Mouse (Mus musculus): ENCODE results near the gene Irf2. TPM values are rescaled to one million over a fixed set of nuclear protein-coding genes. Genes with fewer than 3 reads are reported as not detected.

The Irf2 gene
- total RNA-seq, 2 experiments from 2014 or later, result 40.6 to 44.3 TPM

- intact Hi-C loops (cut with DNase I), result no loop called here
- no peak for DNase-seq (ENCODE audit: low spot score in 2 of 2)
These were observed 10.5 kb downstream of the Irf2 start for GRCm38 (mm10) chr8:46750000-46750399.

DNA sequence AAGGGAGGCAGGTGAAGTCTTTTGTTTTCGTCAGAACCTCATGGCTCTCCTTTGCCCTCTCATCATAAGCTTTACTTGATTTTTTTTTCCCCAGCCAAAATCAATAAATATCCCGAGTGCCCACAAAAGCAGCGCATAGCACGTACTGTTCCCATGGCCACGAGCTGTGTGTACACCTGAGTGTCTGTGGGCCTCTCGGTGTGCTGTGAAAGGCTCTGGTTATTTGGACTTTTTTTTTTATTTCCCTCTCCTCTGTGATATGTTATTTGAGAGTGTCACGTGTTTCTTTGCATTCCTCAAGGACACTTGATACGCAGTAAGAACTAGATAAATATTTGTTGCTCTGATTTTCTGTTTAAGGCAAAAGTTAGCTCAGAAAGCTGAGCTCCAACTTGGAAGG lies 11.0 kb downstream of the Irf2 start:
- intact Hi-C loops (cut with DNase I), result no loop called here
- DNase-seq (ENCODE audit: low spot score in 2 of 2), result no peak

DNA sequence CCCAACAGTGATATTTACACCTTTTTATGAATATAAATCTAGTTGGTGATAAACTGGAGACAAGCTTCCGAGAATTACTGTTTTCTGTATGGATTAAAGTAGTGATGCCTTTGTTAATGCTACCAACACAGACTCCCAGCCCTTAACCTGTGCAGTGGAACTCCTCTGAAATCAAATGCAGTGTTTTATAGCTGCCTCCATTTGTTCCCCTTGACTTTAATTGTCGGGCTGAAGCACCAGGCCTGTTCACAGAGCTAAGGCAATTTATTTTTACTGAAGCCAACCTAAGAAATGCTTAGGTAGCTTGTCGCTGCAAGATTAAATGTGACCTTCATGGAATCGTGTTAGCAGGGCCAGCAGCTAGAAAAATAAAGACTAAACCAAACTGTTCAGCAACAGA lies 11.6 kb downstream of the Irf2 start:
- DNase-seq (ENCODE audit: low spot score in 2 of 2), result no peak
- intact Hi-C loops (cut with DNase I), result no loop called here

GRCm38 (mm10) chr8:46752986-46753385 lies 13.5 kb downstream of the Irf2 start:
- DNase-seq (ENCODE audit: low spot score in 2 of 2), result no peak
- intact Hi-C loops (cut with DNase I), result no loop called here

DNA sequence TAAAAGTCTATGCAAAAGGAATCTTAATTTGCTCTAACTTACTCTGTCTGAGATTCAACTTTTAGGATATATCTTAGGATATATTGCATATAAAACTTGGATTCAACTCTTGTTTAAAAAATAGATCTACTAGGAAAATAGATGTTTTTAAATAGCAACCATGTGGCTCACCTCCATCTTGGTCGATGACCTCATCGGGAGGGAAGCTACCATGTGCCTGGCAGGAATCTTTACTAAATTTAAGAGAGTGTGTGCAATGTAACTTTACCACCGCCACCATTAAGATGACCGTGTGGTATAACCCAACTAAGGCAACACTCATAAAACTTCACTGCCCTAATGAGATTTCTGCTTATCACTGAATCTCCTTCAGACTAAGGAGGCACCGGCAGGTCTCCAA lies 14.8 kb downstream of the Irf2 start:
- intact Hi-C loops (cut with DNase I), result no loop called here

GRCm38 (mm10) chr8:46755731-46756333 lies 16.3 kb downstream of the Irf2 start:
- intact Hi-C loops (cut with DNase I), result no loop called here
- DNase-seq (ENCODE audit: low spot score in 2 of 2), result no peak

More for the DNA sequence above, 14.8 kb downstream of the Irf2 start:
- no peak for DNase-seq (ENCODE audit: low spot score in 2 of 2)

GRCm38 (mm10) chr8:46757613-46758012 lies 18.1 kb downstream of the Irf2 start:
- intact Hi-C loops (cut with DNase I), result no loop called here
- DNase-seq (ENCODE audit: low spot score in 2 of 2), result no peak

- intact Hi-C loops (cut with DNase I), result no loop called here
- DNase-seq (ENCODE audit: low spot score in 2 of 2), result no peak
These were observed 18.6 kb downstream of the Irf2 start for GRCm38 (mm10) chr8:46758131-46758530.

- intact Hi-C loops (cut with DNase I), result no loop called here
- DNase-seq (ENCODE audit: low spot score in 2 of 2), result no peak
These were observed 19.1 kb downstream of the Irf2 start for GRCm38 (mm10) chr8:46758676-46759075.

DNA sequence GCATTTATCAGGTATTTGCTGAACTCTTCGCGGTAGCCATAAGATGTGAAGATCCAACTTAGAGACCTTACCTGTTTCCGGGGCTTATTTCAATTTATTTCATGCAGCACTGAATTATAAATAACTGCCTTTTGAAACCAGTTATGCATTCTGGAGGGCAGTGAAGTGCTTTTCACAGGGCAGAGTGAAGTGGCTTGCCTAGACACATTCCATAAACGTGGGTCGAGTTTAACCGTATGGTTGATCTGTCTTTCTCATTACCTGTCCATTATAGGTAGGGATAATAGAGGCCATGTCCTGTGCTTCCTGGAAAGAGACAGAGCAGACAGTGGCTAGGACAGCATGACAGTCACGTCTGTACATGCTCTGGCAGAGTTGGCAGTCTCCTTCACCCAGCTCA lies 20.0 kb downstream of the Irf2 start:
- DNase-seq (ENCODE audit: low spot score in 2 of 2), result no peak
- intact Hi-C loops (cut with DNase I), result no loop called here

GRCm38 (mm10) chr8:46760701-46761100 lies 21.2 kb downstream of the Irf2 start:
- intact Hi-C loops (cut with DNase I), result no loop called here

GRCm38 (mm10) chr8:46761454-46761853 lies 21.9 kb downstream of the Irf2 start:
- intact Hi-C loops (cut with DNase I), result no loop called here
- DNase-seq (ENCODE audit: low spot score in 2 of 2), result no peak

More at GRCm38 (mm10) chr8:46760701-46761100, 21.2 kb downstream of the Irf2 start:
- DNase-seq (ENCODE audit: low spot score in 2 of 2), result no peak

- DNase-seq (ENCODE audit: low spot score in 2 of 2), result peak; percentile 47 to 74
- intact Hi-C loops (cut with DNase I), result no loop called here
These were observed 30.1 kb downstream of the Irf2 start for GRCm38 (mm10) chr8:46769408-46770180.

DNA sequence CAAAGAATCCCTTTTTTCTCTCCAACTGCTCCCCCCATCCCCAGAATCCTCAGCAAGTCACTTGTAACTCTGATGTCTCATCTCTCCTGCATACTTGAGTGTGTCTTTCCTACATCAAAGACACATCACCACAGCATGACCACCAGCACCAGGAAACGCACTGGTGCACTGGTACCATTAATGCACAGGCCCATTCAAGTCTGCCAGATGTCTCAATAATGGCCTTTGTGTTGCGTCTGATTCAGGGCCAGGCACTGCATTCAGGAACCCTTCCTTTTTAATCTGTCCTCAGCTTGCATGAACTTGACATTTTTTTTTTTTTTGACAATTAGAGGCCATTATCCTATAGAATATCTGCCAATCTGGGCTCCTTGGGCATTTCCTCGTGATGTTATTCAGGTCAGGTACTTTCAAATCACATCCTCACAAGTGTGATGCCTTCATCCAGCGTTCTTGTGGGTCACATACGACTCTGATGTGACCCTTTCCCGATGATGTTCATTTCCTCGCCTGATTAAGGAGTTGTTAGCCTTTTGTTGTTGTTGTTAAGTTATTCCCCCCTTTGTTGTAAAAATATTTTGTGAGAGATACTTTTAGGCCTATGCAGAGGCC lies 31.5 kb downstream of the Irf2 start:
- no peak for DNase-seq (ENCODE audit: low spot score in 2 of 2)
- intact Hi-C loops (cut with DNase I), result no loop called here

GRCm38 (mm10) chr8:46772801-46773200 lies 33.3 kb downstream of the Irf2 start:
- intact Hi-C loops (cut with DNase I), result no loop called here
- no peak for DNase-seq (ENCODE audit: low spot score in 2 of 2)

DNA sequence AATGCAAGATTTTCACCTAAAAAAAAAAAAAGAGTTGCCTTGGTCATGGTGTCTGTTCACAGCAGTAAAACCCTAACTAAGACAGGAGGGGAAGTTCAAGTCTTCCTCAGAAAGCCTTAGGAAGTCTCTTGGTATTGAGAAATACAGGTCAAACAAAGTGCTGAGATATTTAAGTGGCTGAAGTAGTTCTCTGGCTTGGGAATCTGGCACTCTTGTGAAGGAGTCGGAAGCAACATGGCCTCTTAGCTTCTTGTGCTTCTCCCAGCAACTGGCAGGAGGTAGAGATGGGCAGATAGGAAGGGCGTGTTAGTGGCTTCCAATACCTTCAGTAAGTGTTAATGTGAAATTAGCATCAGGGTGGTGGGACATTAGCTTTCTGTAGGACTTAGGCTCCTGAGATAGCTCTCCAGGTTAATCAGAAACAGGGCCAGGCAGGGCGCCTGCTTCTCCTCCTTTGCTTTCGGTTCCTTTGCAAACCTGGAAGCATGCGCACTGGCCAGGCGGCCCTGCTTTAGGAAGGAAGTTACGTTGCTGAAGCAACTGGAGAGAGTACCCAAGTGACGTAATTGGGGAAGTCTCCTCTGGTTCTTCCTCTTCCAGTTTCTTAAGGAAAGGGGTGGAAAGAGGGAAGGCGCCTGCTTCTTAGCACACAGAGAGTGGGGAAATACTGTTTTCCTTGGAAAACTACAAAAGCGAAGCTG lies 38.4 kb downstream of the Irf2 start:
- intact Hi-C loops (cut with DNase I), result no loop called here
- DNase-seq (ENCODE audit: low spot score in 2 of 2), result peak; percentile 28 to 41

- no peak for DNase-seq (ENCODE audit: low spot score in 2 of 2)
- intact Hi-C loops (cut with DNase I), result no loop called here
These were observed 41.6 kb downstream of the Irf2 start for GRCm38 (mm10) chr8:46781067-46781657.

GRCm38 (mm10) chr8:46782254-46782653 lies 42.7 kb downstream of the Irf2 start:
- no peak for DNase-seq (ENCODE audit: low spot score in 2 of 2)
- intact Hi-C loops (cut with DNase I), result no loop called here

DNA sequence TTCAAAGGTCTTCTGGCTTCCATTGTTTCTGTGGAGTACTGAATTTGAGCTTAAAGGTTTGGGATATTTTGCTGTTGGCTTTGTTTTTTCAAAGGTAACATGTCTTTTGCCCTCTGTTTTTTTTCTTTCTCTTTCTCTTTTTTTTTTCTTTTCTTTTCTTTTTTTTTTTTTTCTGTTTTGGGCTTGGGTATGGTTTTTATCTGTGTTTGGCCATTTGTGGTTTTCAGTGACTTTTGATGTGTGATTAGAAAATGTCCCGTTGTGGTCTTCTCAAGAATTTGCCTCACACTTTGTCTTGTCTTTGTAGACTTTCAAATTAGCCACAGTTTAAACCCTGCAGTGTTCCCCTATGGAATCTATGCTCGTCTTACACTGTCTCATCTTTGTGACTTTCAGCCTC lies 45.5 kb downstream of the Irf2 start:
- intact Hi-C loops (cut with DNase I), result no loop called here
- no peak for DNase-seq (ENCODE audit: low spot score in 2 of 2)

- DNase-seq (ENCODE audit: low spot score in 2 of 2), result no peak
- intact Hi-C loops (cut with DNase I), result no loop called here
These were observed 46.4 kb downstream of the Irf2 start for GRCm38 (mm10) chr8:46785926-46786325.

Measured in left cerebral cortex, postnatal 14 days (tissue).